Comparison of ENCODE assay signal across 16 mouse cellular contexts in genomic region chr14:115444789-115445770, GRCm38 (mm10).
DNase-seq lines count a peak whose midpoint lies in the region; ATAC-seq lines count a peak whose summit lies in the region.
"Had no signal": no experiment of that assay in that cellular context is flagged by ENCODE, and none has a peak within 500 bp of the region (broad histone marks: within the 10 kb centered on the region; RNA-seq: fewer than 3 reads in every experiment).

No protein-coding gene starts in this region.

- H3K27ac ChIP-seq in hindbrain, embryonic 11.5 days (ENCODE audit: low read depth, low read length) = no peak overlapping the region
- no peak overlapping the region for H3K27ac ChIP-seq in hindbrain, embryonic 10.5 days
- H3K27ac ChIP-seq in midbrain, embryonic 16.5 days (ENCODE audit: low read length) = no peak overlapping the region
- H3K27ac ChIP-seq in midbrain, embryonic 11.5 days (ENCODE audit: low read depth, low read length) = no peak overlapping the region
- H3K27ac ChIP-seq in hindbrain, embryonic 16.5 days (ENCODE audit: low read depth, low read length) = no peak overlapping the region
- H3K27ac ChIP-seq: embryonic facial prominence, embryonic 12.5 days; heart, embryonic 15.5 days; macrophage had no signal

- no peaks in the 10 kb centered on the region for H3K27me3 ChIP-seq in hindbrain, embryonic 11.5 days (ENCODE audit: control insufficient read depth, insufficient read depth, low read length)
- no peaks in the 10 kb centered on the region for H3K27me3 ChIP-seq in hindbrain, embryonic 10.5 days (ENCODE audit: insufficient read depth, poor library complexity, severe bottlenecking)
- H3K27me3 ChIP-seq in midbrain, embryonic 16.5 days (ENCODE audit: control insufficient read depth, insufficient read depth, low read depth, low read length) = no peaks in the 10 kb centered on the region
- no peaks in the 10 kb centered on the region for H3K27me3 ChIP-seq in midbrain, embryonic 11.5 days (ENCODE audit: control insufficient read depth, insufficient read depth, low read length)
- H3K27me3 ChIP-seq in hindbrain, embryonic 16.5 days (replicated peaks; ENCODE audit: control insufficient read depth, insufficient read depth, low read length) = no peaks in the 10 kb centered on the region
- H3K27me3 ChIP-seq: embryonic facial prominence, embryonic 12.5 days; heart, embryonic 15.5 days had no signal

- 0 out of 2 replicates have a peak, but pooled peaks have one; percentile 26 for ATAC-seq in hindbrain, embryonic 11.5 days (ENCODE audit: low FRiP score)
- 0 out of 2 replicates have a peak, but pooled peaks have one; percentile 67 for ATAC-seq in midbrain, embryonic 16.5 days
- no peak for ATAC-seq in midbrain, embryonic 11.5 days (ENCODE audit: low FRiP score)
- peak; percentile 70; the same call in 1 of the 2 replicates for ATAC-seq in hindbrain, embryonic 16.5 days
- ATAC-seq: activated CD4-positive, CD25-positive, alpha-beta regulatory T cell, adult 4 months had no signal

- WGBS in hindbrain, embryonic 11.5 days = 81% methylated on average over 10 of the region's 10 CpGs
- 83% methylated on average over 10 of the region's 10 CpGs for WGBS in hindbrain, embryonic 10.5 days
- WGBS in midbrain, embryonic 16.5 days = 68% methylated on average over 10 of the region's 10 CpGs
- WGBS in midbrain, embryonic 11.5 days = 83% methylated on average over 10 of the region's 10 CpGs
- WGBS in hindbrain, embryonic 16.5 days = 70% methylated on average over 10 of the region's 10 CpGs

- no peak overlapping the region for H3K9ac ChIP-seq in hindbrain, embryonic 11.5 days (ENCODE audit: low read depth, low read length)
- no peak overlapping the region for H3K9ac ChIP-seq in midbrain, embryonic 16.5 days (ENCODE audit: low read depth, low read length)
- H3K9ac ChIP-seq in midbrain, embryonic 11.5 days (ENCODE audit: low read length) = no peak overlapping the region
- H3K9ac ChIP-seq in hindbrain, embryonic 16.5 days (ENCODE audit: low read depth, low read length) = no peak overlapping the region
- H3K9ac ChIP-seq: embryonic facial prominence, embryonic 12.5 days; heart, embryonic 15.5 days had no signal

- no peaks in the 10 kb centered on the region for H3K4me1 ChIP-seq in hindbrain, embryonic 11.5 days (replicated peaks; ENCODE audit: control insufficient read depth, insufficient read depth, low read length)
- no peaks in the 10 kb centered on the region for H3K4me1 ChIP-seq in hindbrain, embryonic 10.5 days (replicated peaks)
- no peaks in the 10 kb centered on the region for H3K4me1 ChIP-seq in midbrain, embryonic 16.5 days (ENCODE audit: control insufficient read depth, insufficient read depth, low read length)
- H3K4me1 ChIP-seq in midbrain, embryonic 11.5 days (ENCODE audit: control insufficient read depth, insufficient read depth, low read length) = no peaks in the 10 kb centered on the region
- no peaks in the 10 kb centered on the region for H3K4me1 ChIP-seq in hindbrain, embryonic 16.5 days (ENCODE audit: control insufficient read depth, insufficient read depth, low read depth, low read length)
- H3K4me1 ChIP-seq: embryonic facial prominence, embryonic 12.5 days; heart, embryonic 15.5 days had no signal

- H3K36me3 ChIP-seq in hindbrain, embryonic 11.5 days (ENCODE audit: control insufficient read depth, insufficient read depth, low read length) = no peaks in the 10 kb centered on the region
- no peaks in the 10 kb centered on the region for H3K36me3 ChIP-seq in hindbrain, embryonic 10.5 days
- H3K36me3 ChIP-seq in midbrain, embryonic 16.5 days (ENCODE audit: control insufficient read depth, insufficient read depth, low read length) = no peaks in the 10 kb centered on the region
- no peaks in the 10 kb centered on the region for H3K36me3 ChIP-seq in midbrain, embryonic 11.5 days (ENCODE audit: control insufficient read depth, insufficient read depth, low read length)
- no peaks in the 10 kb centered on the region for H3K36me3 ChIP-seq in hindbrain, embryonic 16.5 days (ENCODE audit: control insufficient read depth, insufficient read depth, low read length)
- H3K36me3 ChIP-seq: embryonic facial prominence, embryonic 12.5 days; heart, embryonic 15.5 days had no signal

- no peak overlapping the region for H3K4me3 ChIP-seq in hindbrain, embryonic 11.5 days (ENCODE audit: low read depth, low read length)
- H3K4me3 ChIP-seq in hindbrain, embryonic 10.5 days = no peak overlapping the region
- no peak overlapping the region for H3K4me3 ChIP-seq in midbrain, embryonic 16.5 days (ENCODE audit: low read depth, low read length)
- H3K4me3 ChIP-seq in midbrain, embryonic 11.5 days (ENCODE audit: low read depth, low read length) = no peak overlapping the region
- H3K4me3 ChIP-seq in hindbrain, embryonic 16.5 days (ENCODE audit: low read length) = no peak overlapping the region
- H3K4me3 ChIP-seq: embryonic facial prominence, embryonic 12.5 days; heart, embryonic 15.5 days had no signal

- no peak overlapping the region for H3K4me2 ChIP-seq in hindbrain, embryonic 11.5 days (replicated peaks; ENCODE audit: low read depth, low read length)
- no peak overlapping the region for H3K4me2 ChIP-seq in midbrain, embryonic 16.5 days (ENCODE audit: low read length)
- H3K4me2 ChIP-seq in midbrain, embryonic 11.5 days = no peak overlapping the region
- no peak overlapping the region for H3K4me2 ChIP-seq in hindbrain, embryonic 16.5 days (ENCODE audit: low read length)
- H3K4me2 ChIP-seq: embryonic facial prominence, embryonic 12.5 days; heart, embryonic 15.5 days had no signal

- no peak for DNase-seq in hindbrain, embryonic 11.5 days (ENCODE audit: low spot score)
- no peak for DNase-seq in hindbrain, embryonic 10.5 days (ENCODE audit: low spot score)
- DNase-seq in midbrain, embryonic 11.5 days (ENCODE audit: low spot score, missing footprints) = no peak
- DNase-seq in spleen, postnatal 10 days (ENCODE audit: low spot score in 2 of 2) = no peak
- no peak for DNase-seq in spleen, adult 18-20 months
- DNase-seq: adrenal gland, postnatal 36 days; liver; lung, adult 18-20 months; right cerebral cortex, adult 18-20 months; thymus, postnatal 14 days had no signal

- H3K9me3 ChIP-seq in hindbrain, embryonic 11.5 days (ENCODE audit: control insufficient read depth, low read length) = no peaks in the 10 kb centered on the region
- H3K9me3 ChIP-seq in hindbrain, embryonic 10.5 days = no peaks in the 10 kb centered on the region
- H3K9me3 ChIP-seq in midbrain, embryonic 16.5 days (replicated peaks; ENCODE audit: control insufficient read depth, low read length, poor library complexity, severe bottlenecking) = no peaks in the 10 kb centered on the region
- no peaks in the 10 kb centered on the region for H3K9me3 ChIP-seq in midbrain, embryonic 11.5 days (ENCODE audit: control insufficient read depth, low read length)
- no peaks in the 10 kb centered on the region for H3K9me3 ChIP-seq in hindbrain, embryonic 16.5 days (ENCODE audit: control insufficient read depth, low read length)
- H3K9me3 ChIP-seq: embryonic facial prominence, embryonic 12.5 days; heart, embryonic 15.5 days had no signal
